Mouse (Mus musculus) liver, embryonic 18 days (tissue): ENCODE data around the gene Krt34. TPM values are rescaled to one million over a fixed set of nuclear protein-coding genes. Genes with fewer than 3 reads are reported as not detected.

Experiments
- polyA plus RNA-seq: library from polyadenylated mRNA; depleted of rRNA; stranded (reverse); fragments of >200 nt; gene quantifications from 2 replicates; pipeline ENCODE4 v1.2.3, GENCODE M21; 2012; rRNA removed

The Krt34 gene
- not detected in 2 replicates for polyA plus RNA-seq

GRCm38 (mm10) chr11:100041454-100041853 lies at the start of gene Krt34:
TSS of gene Krt34 (minus strand) at chr11:100041554.

GRCm38 (mm10) chr11:100087861-100088260 lies 46.5 kb upstream of the Krt34 start, which contains the start of gene Krt32:
TSS of gene Krt32 (minus strand) at chr11:100088226.

GRCm38 (mm10) chr11:100050451-100050850 lies 9.1 kb upstream of the Krt34 start, which contains the start of gene Krt31:
TSS of gene Krt31 (minus strand) at chr11:100050551.

GRCm38 (mm10) chr11:100029768-100030167 lies 11.6 kb downstream of the Krt34 start, which contains the start of gene Krt33b:
TSS of gene Krt33b (minus strand) at chr11:100029868.

GRCm38 (mm10) chr11:100016112-100016511 lies 25.2 kb downstream of the Krt34 start, which contains the start of gene Krt33a:
TSS of gene Krt33a (minus strand) at chr11:100016212.

GRCm38 (mm10) chr11:99993620-99994383 lies 47.6 kb downstream of the Krt34 start, which contains the start of gene Krtap17-1:
TSS of gene Krtap17-1 (minus strand) at chr11:99993994.

Other genes with a start within 250 kb of the Krt34 start
- gene Gm11596, start 248.1 kb downstream of the Krt34 start, polyA plus RNA-seq: not detected in 2 replicates
- gene Gm11569, start 242.6 kb downstream of the Krt34 start, polyA plus RNA-seq: not detected in 2 replicates
- not detected in 2 replicates for gene Gm11554, start 237.1 kb downstream of the Krt34 start, polyA plus RNA-seq
- gene Krtap4-13, start 231.7 kb downstream of the Krt34 start, polyA plus RNA-seq: not detected in 2 replicates
- gene Gm11564, start 225.9 kb downstream of the Krt34 start, polyA plus RNA-seq: not detected in 2 replicates
- gene 2300003K06Rik, start 203.5 kb downstream of the Krt34 start, polyA plus RNA-seq: not detected in 2 replicates
- not detected in 2 replicates for gene Krtap4-16, start 189.9 kb downstream of the Krt34 start, polyA plus RNA-seq
- not detected in 2 replicates for gene Gm11568, start 183.6 kb downstream of the Krt34 start, polyA plus RNA-seq
- not detected in 2 replicates for gene Gm11559, start 177.1 kb downstream of the Krt34 start, polyA plus RNA-seq
- gene Krtap9-1, start 168.2 kb downstream of the Krt34 start, polyA plus RNA-seq: not detected in 2 replicates
- gene Gm11567, start 162.4 kb downstream of the Krt34 start, polyA plus RNA-seq: not detected in 2 replicates
- gene Krtap31-1, start 133.6 kb downstream of the Krt34 start, polyA plus RNA-seq: not detected in 2 replicates
- gene Gm11565, start 126.8 kb downstream of the Krt34 start, polyA plus RNA-seq: not detected in 2 replicates
- not detected in 2 replicates for gene Krtap31-2, start 105.3 kb downstream of the Krt34 start, polyA plus RNA-seq
- not detected in 2 replicates for gene Krtap9-5, start 93.1 kb downstream of the Krt34 start, polyA plus RNA-seq
- gene Krtap29-1, start 62.5 kb downstream of the Krt34 start, polyA plus RNA-seq: not detected in 2 replicates
- gene Krtap16-1, start 55.0 kb downstream of the Krt34 start, polyA plus RNA-seq: not detected in 2 replicates
- not detected in 2 replicates for gene Krtap17-1, start 47.6 kb downstream of the Krt34 start, polyA plus RNA-seq
- gene Krt33a, start 25.3 kb downstream of the Krt34 start, polyA plus RNA-seq: not detected in 2 replicates
- gene Krt33b, start 11.7 kb downstream of the Krt34 start, polyA plus RNA-seq: not detected in 2 replicates
- not detected in 2 replicates for gene Krt31, start 9.0 kb upstream of the Krt34 start, polyA plus RNA-seq
- gene Krt32, start 46.7 kb upstream of the Krt34 start, polyA plus RNA-seq: not detected in 2 replicates
- not detected in 2 replicates for gene Krt35, start 54.7 kb upstream of the Krt34 start, polyA plus RNA-seq
- not detected in 2 replicates for gene Krt36, start 64.1 kb upstream of the Krt34 start, polyA plus RNA-seq
- not detected in 2 replicates for gene Krt13, start 80.0 kb upstream of the Krt34 start, polyA plus RNA-seq
- gene Krt15, start 94.4 kb upstream of the Krt34 start, polyA plus RNA-seq: 0.02 TPM in 1 of 2 replicates, not detected in the other
- gene Krt19, start 107.1 kb upstream of the Krt34 start, polyA plus RNA-seq: 7.7 and 10.3 TPM in 2 replicates
- gene Krt9, start 151.7 kb upstream of the Krt34 start, polyA plus RNA-seq: not detected in 2 replicates
- 0.66 and 0.87 TPM in 2 replicates for gene Krt14, start 166.0 kb upstream of the Krt34 start, polyA plus RNA-seq
- gene Krt16, start 207.3 kb upstream of the Krt34 start, polyA plus RNA-seq: not detected in 2 replicates
- 0.17 and 0.23 TPM in 2 replicates for gene Krt17, start 219.5 kb upstream of the Krt34 start, polyA plus RNA-seq
- not detected in 2 replicates for gene Krt42, start 228.3 kb upstream of the Krt34 start, polyA plus RNA-seq